Mouse (Mus musculus): ENCODE data around the gene Utp18.
"Not testable (repeated sequence)": the region's sequence is repeated elsewhere in the genome, so short reads cannot be mapped to it uniquely, and the experiment has no call there.

The Utp18 gene

GRCm38 (mm10) chr11:93885572-93886410, at the start of gene Utp18, which contains the start of gene Mbtd1:
Utp18 (minus strand) TSS chr11:93885766.
Mbtd1 (plus strand) TSS chr11:93885852.
- DNase-seq (ENCODE audit: low spot score in 2 of 2): peak; percentile 97 to 98

DNA sequence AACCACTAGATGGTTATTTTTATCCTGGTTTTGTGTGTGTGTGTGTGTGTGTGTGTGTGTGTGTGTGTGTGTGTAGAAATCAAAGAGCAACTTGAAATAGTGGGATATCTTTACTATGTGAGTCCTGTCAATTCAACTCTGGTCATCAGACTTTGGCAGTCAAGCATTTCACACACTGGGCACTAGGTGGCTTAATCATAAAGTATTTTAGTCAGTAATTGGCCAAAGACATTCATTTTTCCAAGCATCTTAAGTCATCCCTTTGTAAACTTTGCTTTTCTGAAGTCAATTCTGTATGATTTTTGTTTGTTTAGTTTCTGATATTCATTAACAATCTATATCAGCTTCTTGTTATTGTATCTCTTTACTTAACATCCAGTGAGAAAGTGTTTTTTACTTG, 43.5 kb upstream of the Utp18 start:
- DNase-seq (ENCODE audit: low spot score in 2 of 2): no peak

DNA sequence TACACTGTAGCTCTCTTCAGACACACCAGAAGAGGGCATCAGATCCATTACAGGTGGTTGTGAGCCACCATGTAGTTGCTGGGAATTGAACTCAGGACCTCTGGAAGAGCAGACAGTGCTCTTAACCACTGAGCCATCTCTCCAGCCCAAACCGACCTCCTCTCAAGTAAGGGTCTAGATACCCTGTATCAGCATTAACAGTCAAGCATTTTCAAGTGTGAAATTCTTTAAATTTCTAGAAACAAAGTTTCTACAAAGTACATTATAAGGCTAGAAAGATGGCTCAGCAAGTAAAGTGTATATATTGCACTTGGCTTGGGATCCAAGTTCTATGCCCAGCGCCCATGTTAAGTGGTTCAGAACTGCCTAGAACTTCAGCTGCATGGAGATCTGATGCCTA, 29.5 kb upstream of the Utp18 start:
- not testable (repeated sequence) for DNase-seq (ENCODE audit: low spot score in 2 of 2)

- no peak for DNase-seq (ENCODE audit: low spot score in 2 of 2)
Measured at GRCm38 (mm10) chr11:93911603-93912002, 26.0 kb upstream of the Utp18 start.

DNA sequence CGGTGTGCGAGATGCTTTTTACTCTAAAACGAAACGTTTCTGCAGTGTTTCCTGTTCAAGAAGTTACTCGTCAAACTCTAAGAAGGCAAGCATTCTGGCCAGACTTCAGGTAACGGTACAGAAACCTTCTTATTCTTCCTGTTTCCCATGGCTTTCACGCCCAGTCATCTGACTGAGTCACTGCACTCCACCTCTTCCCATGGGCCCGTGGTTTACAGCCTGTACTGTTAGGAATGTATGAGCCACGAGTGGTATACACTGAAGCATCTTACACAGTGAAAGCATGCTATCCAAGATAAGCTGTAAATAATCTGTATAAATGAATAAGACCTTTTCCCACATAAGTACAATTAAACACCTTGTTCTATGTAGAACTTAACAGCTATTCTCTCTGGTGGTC, 23.3 kb upstream of the Utp18 start:
- DNase-seq (ENCODE audit: low spot score in 2 of 2): no peak

DNA sequence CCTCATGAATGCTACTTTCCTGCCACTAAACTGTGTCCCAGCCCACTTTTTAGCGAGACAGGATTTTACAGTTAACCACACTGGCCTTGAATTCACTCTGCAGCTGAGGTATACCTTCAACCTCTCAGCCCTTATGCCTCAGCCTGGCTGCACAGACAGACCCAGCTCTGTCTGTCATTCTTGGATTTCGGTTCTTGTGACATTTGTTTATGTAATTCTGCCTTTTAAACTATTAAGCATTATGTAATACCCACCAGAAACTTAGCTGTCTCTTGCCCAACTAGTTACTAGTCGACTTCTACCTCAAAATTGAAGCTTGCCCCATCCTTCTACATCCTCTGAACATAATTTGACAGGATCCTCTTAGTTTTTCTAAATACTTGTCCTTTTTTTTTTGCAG, 22.3 kb upstream of the Utp18 start:
- DNase-seq (ENCODE audit: low spot score in 2 of 2): no peak

DNA sequence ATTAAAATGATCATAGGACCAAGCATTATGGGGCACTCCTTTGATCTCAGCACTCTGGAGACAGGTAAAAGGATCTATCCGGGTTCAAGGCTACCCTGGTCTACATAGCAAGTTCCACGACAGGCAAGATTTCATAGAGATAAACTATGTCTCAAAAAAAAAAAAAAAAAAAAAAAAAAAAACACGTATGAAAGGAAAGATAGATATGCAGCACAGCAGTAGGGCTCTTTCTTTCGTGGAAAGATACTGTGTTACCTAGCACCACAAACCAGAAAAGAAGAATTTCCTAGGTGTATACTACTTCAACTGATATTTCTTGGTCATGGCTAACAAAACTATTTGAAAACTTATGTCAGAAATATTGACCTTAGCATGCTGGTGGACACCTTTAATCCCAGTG, 21.3 kb upstream of the Utp18 start:
- DNase-seq (ENCODE audit: low spot score in 2 of 2): no peak

DNA sequence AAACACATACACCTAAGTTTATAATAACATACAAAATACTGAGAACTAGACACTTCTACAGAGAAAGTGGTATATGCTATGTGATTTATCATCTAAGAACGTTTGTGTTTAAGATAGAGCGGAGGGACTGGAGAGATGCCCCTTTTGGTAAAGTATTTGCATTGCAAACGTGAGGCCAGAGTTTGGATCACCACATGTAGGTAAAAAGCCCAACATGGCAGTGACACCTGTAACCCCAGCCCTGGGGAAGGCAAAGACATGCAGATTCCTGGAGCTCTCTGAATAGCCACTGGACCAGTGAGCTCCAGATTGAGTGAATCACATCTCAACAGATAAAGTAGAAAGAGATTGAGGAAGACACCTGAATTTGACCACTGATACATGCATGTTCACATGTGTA, 12.2 kb upstream of the Utp18 start:
- no peak for DNase-seq (ENCODE audit: low spot score in 2 of 2)

- peak; percentile 20 to 26 for DNase-seq (ENCODE audit: low spot score in 2 of 2)
Measured at GRCm38 (mm10) chr11:93887080-93887447, 1.5 kb upstream of the Utp18 start.

DNA sequence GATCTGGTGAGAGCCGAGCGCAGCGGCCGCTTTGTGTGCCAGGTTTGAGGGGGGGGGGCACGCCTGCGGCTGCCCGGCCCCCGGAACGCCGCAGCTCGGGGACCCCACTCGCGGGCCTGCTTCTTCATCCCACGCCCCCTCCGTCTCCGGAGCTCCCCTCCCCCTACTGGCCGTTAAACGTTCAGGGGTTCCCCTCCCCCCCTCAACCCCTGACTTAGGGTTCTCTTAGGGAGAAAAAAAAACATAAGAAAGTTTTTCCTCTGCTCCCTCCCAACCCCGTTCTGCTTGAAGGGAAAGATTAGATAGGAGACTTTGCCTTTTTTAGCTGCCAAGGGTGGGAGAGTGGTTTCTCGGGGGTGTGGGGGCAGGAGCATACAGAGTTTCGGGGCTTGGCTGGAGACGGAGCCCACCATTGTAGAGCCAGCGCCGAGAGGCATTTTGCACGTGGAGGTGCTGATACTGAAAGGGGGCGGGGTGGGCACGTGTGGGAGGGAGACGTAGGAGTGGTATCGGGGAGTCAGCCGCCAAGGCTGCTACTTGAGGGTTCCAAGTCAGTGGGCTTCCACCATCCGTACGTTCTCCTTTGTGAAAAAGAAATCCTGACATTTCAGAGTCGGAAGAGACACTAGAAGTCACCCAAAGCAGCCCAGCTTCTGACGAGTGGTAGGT, 979 bp upstream of the Utp18 start:
- DNase-seq (ENCODE audit: low spot score in 2 of 2): peak; percentile 5 to 29

DNA sequence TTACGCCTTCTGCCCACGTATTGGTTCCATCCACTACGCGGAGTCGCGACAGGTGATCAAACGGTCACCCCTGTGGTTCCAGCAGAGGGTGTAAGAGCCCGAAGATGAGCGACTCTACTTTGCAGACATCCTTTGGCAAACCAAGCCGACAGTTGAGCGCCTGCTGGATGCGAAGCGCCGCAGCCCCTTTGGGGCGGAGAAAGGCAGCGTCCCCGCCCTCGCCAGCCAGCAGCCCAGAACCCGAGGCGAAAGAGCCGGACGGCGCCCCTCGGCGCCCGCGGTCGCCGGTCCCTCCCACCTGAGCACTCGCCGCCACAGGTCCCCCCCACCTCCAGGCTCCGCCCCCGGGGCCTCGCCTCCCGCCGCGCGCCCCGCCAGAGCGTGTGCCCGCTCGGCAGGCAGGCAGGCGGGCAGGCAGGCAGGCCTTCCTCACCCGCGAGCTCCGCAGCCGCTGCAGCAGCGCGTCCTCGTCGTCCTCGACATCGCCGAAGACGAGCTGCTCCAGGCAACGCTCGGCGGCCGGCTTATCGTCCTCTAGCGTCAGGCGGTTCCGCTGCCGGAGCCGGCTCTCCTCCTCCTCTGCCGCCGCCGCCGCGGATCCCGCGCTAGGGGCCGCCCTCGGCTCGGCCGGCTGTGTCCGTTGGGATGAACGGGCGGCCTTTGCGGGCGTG, 530 bp downstream of the Utp18 start:
- peak; percentile 64 to 78 for DNase-seq (ENCODE audit: low spot score in 2 of 2)

DNA sequence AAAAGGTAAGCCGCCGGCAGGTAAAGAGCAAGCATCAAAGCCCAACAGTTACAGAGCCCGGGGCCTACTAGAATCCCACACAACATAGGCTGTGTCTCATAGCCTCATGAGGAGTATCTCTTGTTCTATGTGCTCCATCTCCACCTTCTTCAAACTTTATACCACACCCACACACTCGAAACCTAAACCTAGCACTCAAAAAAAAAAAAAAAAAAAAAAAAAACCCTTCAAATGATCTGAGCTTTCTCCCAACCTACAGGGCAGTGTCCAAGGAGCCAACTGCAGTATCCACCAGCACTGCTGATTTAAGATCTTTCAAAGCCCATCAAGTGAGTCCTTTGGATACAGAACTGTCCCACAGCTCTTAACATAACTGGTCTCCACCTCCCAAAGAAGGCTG, 1.5 kb downstream of the Utp18 start:
- DNase-seq (ENCODE audit: low spot score in 2 of 2): no peak

DNA sequence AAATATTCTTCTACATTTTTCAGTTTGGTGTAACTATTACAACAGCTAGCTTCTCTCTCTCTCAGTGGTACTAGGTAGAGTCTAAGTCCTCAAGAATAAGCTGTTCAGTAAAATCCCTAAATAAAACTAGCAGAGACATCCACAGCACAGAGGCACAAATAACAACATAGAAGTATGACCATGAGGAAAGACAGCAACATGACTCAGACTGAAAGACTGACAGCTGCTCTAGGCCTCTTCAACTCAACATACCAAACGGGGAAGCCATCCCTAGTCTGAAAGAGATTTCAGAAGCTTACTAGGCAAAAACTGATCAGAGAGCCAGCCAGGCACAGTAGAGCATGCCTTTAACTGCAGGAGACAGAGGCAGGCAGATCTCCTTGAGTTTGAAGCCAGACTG, 22.9 kb downstream of the Utp18 start:
- DNase-seq (ENCODE audit: low spot score in 2 of 2): no peak

DNA sequence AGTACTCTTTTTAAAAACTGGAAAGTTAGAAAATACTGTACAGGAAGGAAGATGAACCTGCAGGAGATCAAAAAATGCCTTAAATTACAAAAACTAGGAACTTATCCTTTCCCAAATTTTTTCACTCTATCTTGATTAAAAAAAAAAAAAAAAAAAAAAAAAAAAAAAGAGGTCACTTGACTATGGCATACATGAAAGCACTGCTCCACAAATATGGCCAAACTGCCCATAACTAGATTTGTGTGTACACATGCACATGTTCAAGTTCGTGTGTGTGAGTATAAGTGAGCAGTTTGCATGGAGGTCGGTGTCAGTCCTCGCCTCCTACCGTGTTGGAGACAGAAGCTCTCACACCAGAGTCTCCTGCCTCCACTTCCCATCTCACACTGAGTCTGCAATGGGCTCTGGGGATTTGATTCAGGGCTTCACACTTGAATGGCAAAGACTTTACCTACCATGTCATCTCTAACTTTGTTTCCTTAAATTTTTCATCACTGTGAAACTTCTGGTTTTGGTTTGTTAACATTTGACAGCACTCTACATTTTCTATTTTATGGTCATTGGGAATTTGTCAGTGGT, 23.4 kb downstream of the Utp18 start:
- no peak for DNase-seq (ENCODE audit: low spot score in 2 of 2)

DNA sequence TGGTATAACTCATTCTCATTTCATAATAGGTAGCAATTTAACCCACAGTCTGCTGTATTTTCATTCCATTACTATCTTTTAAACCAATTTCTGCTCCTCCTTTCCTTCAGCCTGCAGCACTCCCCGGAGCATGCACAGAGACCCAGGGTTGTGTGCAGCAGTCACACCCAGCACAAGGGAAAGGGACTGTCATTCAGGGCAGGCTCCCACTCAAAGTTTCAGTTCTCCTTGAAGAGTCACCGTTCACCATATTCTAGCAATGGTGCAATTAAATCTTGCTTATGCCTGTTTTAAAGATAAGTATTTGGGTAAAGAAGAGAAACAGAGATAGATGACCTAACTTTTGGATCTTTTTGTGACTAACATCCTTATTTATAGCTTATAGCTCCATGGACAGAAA, 24.4 kb downstream of the Utp18 start:
- no peak for DNase-seq (ENCODE audit: low spot score in 2 of 2)

DNA sequence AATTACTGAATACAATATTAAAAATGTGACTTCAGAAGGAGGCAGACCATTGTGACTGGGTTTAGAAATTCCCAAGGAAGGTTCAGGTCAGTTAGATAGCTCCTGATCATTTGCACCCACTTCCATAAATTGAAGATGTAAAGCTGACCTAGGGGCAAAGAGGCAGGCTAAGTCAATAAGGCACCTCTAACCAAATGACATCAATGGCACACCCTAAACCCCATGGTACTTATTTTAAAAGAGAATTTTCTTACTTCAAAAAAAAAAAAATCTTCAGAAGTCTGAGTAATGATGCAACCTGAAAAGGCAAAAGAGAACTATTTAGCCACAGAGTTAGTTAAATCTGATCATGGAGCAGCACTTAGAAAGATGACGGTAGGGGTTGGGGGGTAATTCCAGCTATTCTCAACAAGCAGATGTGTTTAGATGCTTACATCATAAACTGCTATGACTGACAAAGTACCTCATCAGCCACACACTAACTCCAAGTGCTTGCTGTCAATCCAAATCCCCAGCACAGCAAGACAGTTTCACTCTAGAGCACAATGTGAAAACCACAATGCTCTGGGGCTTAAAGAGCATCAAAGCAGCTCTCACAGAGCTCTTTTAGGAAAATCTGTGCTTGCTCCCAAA, 24.9 kb downstream of the Utp18 start:
- DNase-seq (ENCODE audit: low spot score in 2 of 2): no peak

GRCm38 (mm10) chr11:93856284-93856955, 29.1 kb downstream of the Utp18 start:
- DNase-seq (ENCODE audit: low spot score in 2 of 2): peak; percentile 23 to 36

DNA sequence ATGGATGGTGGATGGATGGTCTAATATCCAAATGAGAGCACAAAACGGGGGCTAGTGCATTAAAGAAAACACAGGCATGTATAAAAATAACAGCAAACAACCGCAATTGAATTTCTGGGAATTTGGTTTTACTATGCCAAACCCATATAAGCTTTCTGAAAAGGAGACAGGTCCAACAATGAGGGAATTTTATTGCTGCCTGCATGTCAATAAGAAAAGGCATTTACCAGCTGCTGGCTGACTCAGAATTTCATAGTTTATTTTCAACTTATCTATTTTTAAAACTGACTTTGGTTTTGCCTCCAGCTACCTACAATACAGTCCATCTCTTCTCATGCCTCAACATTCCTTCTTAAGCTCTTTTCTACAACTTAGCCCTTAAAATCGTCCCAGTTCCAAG, 33.0 kb downstream of the Utp18 start:
- no peak for DNase-seq (ENCODE audit: low spot score in 2 of 2)

GRCm38 (mm10) chr11:93847342-93847741, 38.2 kb downstream of the Utp18 start:
- no peak for DNase-seq (ENCODE audit: low spot score in 2 of 2)

DNA sequence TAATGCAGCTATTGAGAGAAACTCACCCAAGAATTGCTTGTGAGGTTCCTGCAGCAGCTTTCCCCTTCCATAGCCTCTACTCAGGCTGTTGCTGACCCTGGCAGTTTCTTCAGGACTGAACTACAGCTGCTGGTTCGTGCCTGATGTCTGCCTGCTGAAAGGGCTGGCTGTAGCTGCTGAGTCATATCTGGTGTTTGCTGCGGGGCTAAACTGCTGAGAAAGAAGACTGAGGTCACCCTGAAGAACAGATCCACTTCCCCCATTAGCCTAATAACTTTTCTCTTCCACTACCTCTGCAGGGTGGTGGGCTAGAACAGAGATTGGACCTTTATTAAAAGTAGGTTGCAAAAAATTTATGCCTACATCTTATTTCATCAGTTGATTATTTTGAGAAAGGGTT, 49.8 kb downstream of the Utp18 start:
- no peak for DNase-seq (ENCODE audit: low spot score in 2 of 2)

DNA sequence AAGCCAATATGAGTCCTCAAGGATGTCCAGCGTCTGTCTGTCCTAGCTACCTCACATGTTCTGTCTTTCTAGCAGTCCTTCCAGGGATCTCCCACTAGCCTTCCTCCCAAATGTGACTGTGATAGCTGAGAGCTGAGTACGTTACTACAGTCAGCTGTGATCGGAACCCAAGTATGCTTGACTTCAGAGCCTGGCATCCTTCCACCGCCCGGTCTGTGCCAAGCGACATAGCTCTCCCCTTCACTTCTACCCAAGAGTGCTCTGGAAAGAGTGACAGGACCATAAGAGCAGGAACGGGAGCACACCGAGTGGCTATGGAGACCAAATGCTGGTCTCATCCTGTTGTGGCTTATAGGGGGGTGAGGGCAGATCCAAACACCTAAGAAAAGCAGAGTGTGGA, 55.6 kb downstream of the Utp18 start:
- DNase-seq (ENCODE audit: low spot score in 2 of 2): no peak

Measured in natural killer cell, adult 2 months (primary cell).